Mouse (Mus musculus) liver, embryonic 14.5 days (tissue): ENCODE measurements around the gene Mfap5.

ENCODE experiments used
- CTCF ChIP-seq: IDR thresholded peaks from 2 replicates; pipeline ENCODE4 v1.5.1; 2016; ENCODE audit warnings: antibody characterized with exemption, low read depth, control low read depth
- EP300 ChIP-seq: IDR thresholded peaks from 2 replicates; pipeline ENCODE4 v1.6.1; 2016; ENCODE audit warnings: antibody characterized with exemption, low read depth

GRCm38 (mm10) chr6:122491557-122491956 lies 14.1 kb upstream of the Mfap5 start:
- TF ChIP-seq CTCF (no peak), EP300 (no peak)
